Mouse (Mus musculus): ENCODE data around the gene B3galt2.

GRCm38 (mm10) chr1:143608911-143609310 is 31.6 kb upstream of the B3galt2 start:
- TF ChIP-seq POLR2AphosphoS2 (IDR thresholded peaks at IDR 0.05; ENCODE audit: insufficient read length, low read depth) (no peak), POLR2A (IDR thresholded peaks at IDR 0.05; ENCODE audit: insufficient read length, low read depth) (no peak), MYOD1 (IDR thresholded peaks at IDR 0.05; ENCODE audit: control insufficient read depth in 1 of 3, insufficient read length in 2 of 3, low read depth in 2 of 3) (no peak)
